Mouse (Mus musculus): ENCODE results near the gene Flrt1. TPM values are rescaled to one million over a fixed set of nuclear protein-coding genes. Genes with fewer than 3 reads are reported as not detected.

Flrt1 gene
- total and polyA plus RNA-seq, 2 experiments from 2014 or later, result 9.9 to 11.9 TPM

- H3K4me1 ChIP-seq (ENCODE audit: insufficient read depth, low read length), result peaks cover 12% of the 10 kb centered on the region; the same call in 1 of the 2 replicates
- H3K27me3 ChIP-seq (ENCODE audit: insufficient read depth, low read length), result no peaks in the 10 kb centered on the region
- DNase-seq (ENCODE audit: low spot score) (no peak), ATAC-seq (ENCODE audit: low FRiP score) (no peak)
- H3K4me2 ChIP-seq (ENCODE audit: low read depth, low read length, poor library complexity, severe bottlenecking), result no peak overlapping the region
- no peak for TF ChIP-seq CTCF (IDR thresholded peaks at IDR 0.05)
- 90% methylated on average over 4 of the region's 4 CpGs for WGBS
- no peaks in the 10 kb centered on the region for H3K9me3 ChIP-seq (ENCODE audit: low read length)
- no peak overlapping the region for H3K9ac ChIP-seq (replicated peaks; ENCODE audit: low read length, poor library complexity, severe bottlenecking)
- H3K4me3 ChIP-seq (ENCODE audit: low read depth, low read length), result no peak overlapping the region
- no peaks in the 10 kb centered on the region for H3K36me3 ChIP-seq (ENCODE audit: insufficient read depth, low read length)
- no peak overlapping the region for H3K27ac ChIP-seq (ENCODE audit: low read depth, low read length)
Observed at GRCm38 (mm10) chr19:7107174-7107573, 1.6 kb upstream of the Flrt1 start.

GRCm38 (mm10) chr19:7106566-7106965, 1.0 kb upstream of the Flrt1 start:
- no peaks in the 10 kb centered on the region for H3K9me3 ChIP-seq (ENCODE audit: low read length)
- WGBS, result 97% methylated on average over 2 of the region's 2 CpGs
- no peaks in the 10 kb centered on the region for H3K27me3 ChIP-seq (ENCODE audit: insufficient read depth, low read length)
- H3K4me3 ChIP-seq (ENCODE audit: low read depth, low read length), result no peak overlapping the region
- no peaks in the 10 kb centered on the region for H3K36me3 ChIP-seq (ENCODE audit: insufficient read depth, low read length)
- DNase-seq (ENCODE audit: low spot score) (no peak), ATAC-seq (ENCODE audit: low FRiP score) (no peak)
- no peak overlapping the region for H3K4me2 ChIP-seq (ENCODE audit: low read depth, low read length, poor library complexity, severe bottlenecking)
- peaks cover 12% of the 10 kb centered on the region; the same call in 1 of the 2 replicates for H3K4me1 ChIP-seq (ENCODE audit: insufficient read depth, low read length)
- TF ChIP-seq CTCF (IDR thresholded peaks at IDR 0.05), result no peak
- no peak overlapping the region for H3K9ac ChIP-seq (replicated peaks; ENCODE audit: low read length, poor library complexity, severe bottlenecking)
- no peak overlapping the region for H3K27ac ChIP-seq (ENCODE audit: low read depth, low read length)

DNA sequence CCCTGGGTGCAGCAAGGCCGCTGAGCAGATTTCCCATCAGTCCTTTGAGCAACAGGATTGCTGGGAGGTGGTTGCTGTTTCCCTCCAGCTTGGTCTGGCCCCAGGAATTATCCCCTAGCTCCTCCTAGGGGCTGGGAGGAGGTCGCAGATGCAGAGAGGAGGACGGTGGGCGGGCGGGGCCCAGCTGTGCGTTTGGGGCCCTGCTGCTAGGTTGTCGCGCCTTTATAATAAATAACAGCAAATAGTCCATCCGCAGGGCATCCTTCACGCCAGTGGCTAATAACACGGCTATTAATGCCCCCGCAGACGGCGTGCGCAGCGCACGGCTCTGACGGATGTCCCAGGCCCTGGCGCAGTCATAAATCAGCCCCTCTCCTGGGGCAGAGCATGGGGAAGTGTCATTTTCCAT, 1.5 kb downstream of the Flrt1 start:
- ATAC-seq (ENCODE audit: low FRiP score) (no peak), DNase-seq (ENCODE audit: low spot score) (no peak)
- H3K9ac ChIP-seq (replicated peaks; ENCODE audit: low read length, poor library complexity, severe bottlenecking), result 0 out of 2 replicates have a peak overlapping the region, but pooled peaks have one; percentile 24
- H3K27ac ChIP-seq (ENCODE audit: low read depth, low read length), result no peak overlapping the region
- WGBS, result 23% methylated on average over 19 of the region's 19 CpGs
- H3K4me2 ChIP-seq (ENCODE audit: low read depth, low read length, poor library complexity, severe bottlenecking), result no peak overlapping the region
- peak; percentile 53 for TF ChIP-seq CTCF (IDR thresholded peaks at IDR 0.05)
- no peaks in the 10 kb centered on the region for H3K27me3 ChIP-seq (ENCODE audit: insufficient read depth, low read length)
- H3K9me3 ChIP-seq (ENCODE audit: low read length), result no peaks in the 10 kb centered on the region
- no peak overlapping the region for H3K4me3 ChIP-seq (ENCODE audit: low read depth, low read length)
- peaks cover 12% of the 10 kb centered on the region; the same call in 1 of the 2 replicates for H3K4me1 ChIP-seq (ENCODE audit: insufficient read depth, low read length)
- no peaks in the 10 kb centered on the region for H3K36me3 ChIP-seq (ENCODE audit: insufficient read depth, low read length)

DNA sequence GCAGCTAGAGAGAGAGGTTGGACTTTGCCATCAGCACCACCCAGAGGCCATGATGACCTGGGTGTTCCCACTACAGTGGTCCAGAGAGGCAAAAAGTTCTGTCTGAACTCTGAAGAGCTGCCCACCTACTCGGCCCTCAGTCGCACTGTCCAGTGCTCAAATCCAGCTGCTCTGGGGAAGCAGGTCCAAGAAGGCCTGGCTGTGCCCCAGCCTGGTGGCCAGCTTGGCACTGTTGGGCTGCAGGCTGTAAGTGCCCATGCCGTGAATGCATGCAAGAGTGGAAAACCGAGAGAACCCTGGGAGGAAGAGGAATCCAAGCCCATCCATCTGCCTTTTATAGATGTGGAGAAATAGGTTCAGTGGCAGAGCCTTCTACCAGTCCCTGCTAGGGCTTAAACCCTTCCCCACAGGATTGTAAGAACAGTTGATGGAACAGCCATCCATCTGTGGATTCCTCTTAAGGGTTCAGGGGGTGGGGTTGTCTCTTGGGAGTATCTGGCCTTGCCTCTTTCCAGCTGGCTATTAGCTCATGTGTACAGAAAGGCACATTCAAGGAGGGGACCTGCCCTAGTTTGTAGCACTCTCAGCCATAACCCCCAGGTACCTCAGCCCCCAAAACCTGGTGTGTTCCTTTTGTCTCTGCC, 2.1 kb downstream of the Flrt1 start:
- DNase-seq (ENCODE audit: low spot score) (no peak), ATAC-seq (ENCODE audit: low FRiP score) (no peak)
- Histone ChIP-seq H3K4me2 (ENCODE audit: low read depth, low read length, poor library complexity, severe bottlenecking) (no peak overlapping the region), H3K36me3 (ENCODE audit: insufficient read depth, low read length) (no peaks in the 10 kb centered on the region), H3K27ac (ENCODE audit: low read depth, low read length) (no peak overlapping the region), H3K27me3 (ENCODE audit: insufficient read depth, low read length) (no peaks in the 10 kb centered on the region), H3K9ac (replicated peaks; ENCODE audit: low read length, poor library complexity, severe bottlenecking) (0 out of 2 replicates have a peak overlapping the region, but pooled peaks have one; percentile 24), H3K4me1 (ENCODE audit: insufficient read depth, low read length) (peaks cover 12% of the 10 kb centered on the region; the same call in 1 of the 2 replicates), H3K4me3 (ENCODE audit: low read depth, low read length) (no peak overlapping the region), H3K9me3 (ENCODE audit: low read length) (no peaks in the 10 kb centered on the region)
- 61% methylated on average over 4 of the region's 4 CpGs for WGBS
- TF ChIP-seq CTCF (IDR thresholded peaks at IDR 0.05), result no peak

DNA sequence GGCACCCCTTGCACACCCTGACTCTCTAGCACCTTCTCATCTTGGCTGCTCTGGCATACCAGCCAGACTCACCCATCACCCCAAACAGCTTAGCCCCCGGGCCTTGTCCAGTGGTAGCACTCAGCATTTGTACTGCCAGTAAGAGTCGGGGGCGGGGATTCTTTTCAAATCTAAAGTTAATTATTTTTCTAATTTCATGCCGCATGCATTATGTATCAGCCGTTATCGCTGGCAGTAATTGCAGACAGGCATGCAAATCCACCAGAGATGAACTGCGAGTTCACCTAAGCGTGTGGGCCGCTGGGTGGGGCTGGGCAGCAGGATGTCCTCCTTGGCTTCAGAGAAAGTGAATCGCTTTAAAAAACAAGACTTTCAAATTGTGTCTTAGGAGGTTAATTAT, 3.5 kb downstream of the Flrt1 start:
- TF ChIP-seq CTCF (IDR thresholded peaks at IDR 0.05), result no peak
- Histone ChIP-seq H3K27ac (ENCODE audit: low read depth, low read length) (no peak overlapping the region), H3K4me2 (ENCODE audit: low read depth, low read length, poor library complexity, severe bottlenecking) (no peak overlapping the region), H3K9me3 (ENCODE audit: low read length) (no peaks in the 10 kb centered on the region), H3K36me3 (ENCODE audit: insufficient read depth, low read length) (no peaks in the 10 kb centered on the region), H3K27me3 (ENCODE audit: insufficient read depth, low read length) (0 out of 2 replicates have a peak, but pooled peaks cover under 1% of the 10 kb centered on the region), H3K4me3 (ENCODE audit: low read depth, low read length) (no peak overlapping the region), H3K4me1 (ENCODE audit: insufficient read depth, low read length) (peaks cover 12% of the 10 kb centered on the region; the same call in 1 of the 2 replicates), H3K9ac (replicated peaks; ENCODE audit: low read length, poor library complexity, severe bottlenecking) (no peak overlapping the region)
- no peak for ATAC-seq (ENCODE audit: low FRiP score)
- WGBS, result 47% methylated on average over 10 of the region's 10 CpGs
- no peak for DNase-seq (ENCODE audit: low spot score)

GRCm38 (mm10) chr19:7099620-7100155, 5.8 kb downstream of the Flrt1 start:
- Histone ChIP-seq H3K27ac (ENCODE audit: low read depth, low read length) (no peak overlapping the region), H3K4me2 (ENCODE audit: low read depth, low read length, poor library complexity, severe bottlenecking) (no peak overlapping the region), H3K36me3 (ENCODE audit: insufficient read depth, low read length) (peaks cover 5% of the 10 kb centered on the region; the same call in 1 of the 2 replicates), H3K9ac (replicated peaks; ENCODE audit: low read length, poor library complexity, severe bottlenecking) (no peak overlapping the region), H3K9me3 (ENCODE audit: low read length) (no peaks in the 10 kb centered on the region), H3K4me3 (ENCODE audit: low read depth, low read length) (no peak overlapping the region), H3K27me3 (ENCODE audit: insufficient read depth, low read length) (0 out of 2 replicates have a peak, but pooled peaks cover 4% of the 10 kb centered on the region), H3K4me1 (ENCODE audit: insufficient read depth, low read length) (peaks cover 12% of the 10 kb centered on the region; the same call in 1 of the 2 replicates)
- no peak for TF ChIP-seq CTCF (IDR thresholded peaks at IDR 0.05)
- DNase-seq (ENCODE audit: low spot score) (no peak), ATAC-seq (ENCODE audit: low FRiP score) (no peak)
- 79% methylated on average over 3 of the region's 3 CpGs for WGBS
